Mouse (Mus musculus): ENCODE measurements around the gene Zfp638. TPM values are rescaled to one million over a fixed set of nuclear protein-coding genes. Genes with fewer than 3 reads are reported as not detected.

The Zfp638 gene
- polyA plus RNA-seq, 1 experiment from 2014 or later: 51.1 TPM

DNA sequence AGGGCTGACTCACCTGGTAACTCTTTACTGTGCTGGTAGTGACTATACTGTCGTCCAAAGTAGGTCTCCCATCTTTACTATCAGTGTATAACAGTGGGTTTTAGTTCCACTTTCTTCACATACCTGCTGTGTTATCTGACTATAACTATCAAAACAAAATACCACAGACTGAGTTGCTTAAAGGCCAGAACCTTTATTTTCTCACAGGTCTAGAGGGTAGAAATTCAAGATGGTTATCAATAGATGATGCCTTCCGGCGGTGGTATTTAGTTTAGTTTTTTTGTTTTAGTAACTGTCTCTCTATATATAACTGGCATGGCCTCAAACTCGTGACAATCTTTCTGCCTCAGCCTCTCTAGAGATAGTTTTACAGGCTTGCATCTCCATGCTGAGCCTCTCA lies 3.4 kb upstream of the Zfp638 start:
- Histone ChIP-seq H3K4me3 (ENCODE audit: control insufficient read depth in 1 of 2, insufficient read depth in 1 of 2, low read depth in 1 of 2, low read length in 2 of 2) (no peak overlapping the region), H3K9me3 (ENCODE audit: control insufficient read depth, low read length) (no peaks in the 10 kb centered on the region), H3K27ac (replicated peaks in 1 of 2; ENCODE audit: control insufficient read depth in 1 of 2, insufficient read depth in 1 of 2, low read depth in 2 of 2, low read length in 2 of 2) (no peak overlapping the region), H3K27me3 (ENCODE audit: control insufficient read depth, insufficient read depth, low read length) (no peaks in the 10 kb centered on the region), H3K36me3 (ENCODE audit: control insufficient read depth, insufficient read depth, low read length) (no peaks in the 10 kb centered on the region), H3K9ac (ENCODE audit: low read length) (no peak overlapping the region), H3K4me2 (ENCODE audit: low read length) (no peak overlapping the region), H3K4me1 (ENCODE audit: control insufficient read depth in 2 of 2, insufficient read depth in 2 of 2, low read length in 2 of 2) (peaks cover 7 to 12% of the 10 kb centered on the region in 2 experiments)
- 64% methylated on average over 4 of the region's 4 CpGs for WGBS
- ATAC-seq (ENCODE audit: insufficient number of reproducible peaks, insufficient read depth, low FRiP score, low read depth): no peak

DNA sequence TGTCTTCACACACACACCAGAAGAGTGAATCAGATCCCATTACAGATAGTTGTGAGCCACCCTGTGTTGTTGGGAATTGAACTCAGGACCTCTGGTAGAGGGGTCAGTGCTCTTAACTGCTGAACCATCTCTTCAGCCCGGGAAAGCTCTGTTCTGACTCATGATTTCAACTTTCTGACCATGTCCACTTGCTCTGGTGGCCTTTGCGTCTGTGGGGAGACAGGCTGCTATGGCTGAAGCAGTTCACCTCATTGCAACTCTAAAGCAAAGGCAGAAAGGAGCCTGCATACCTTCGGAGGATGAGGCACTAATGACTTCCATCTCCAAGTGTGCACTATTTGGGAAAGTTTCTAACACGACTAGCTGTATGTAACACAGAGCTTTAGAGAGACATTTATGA lies 486 bp upstream of the Zfp638 start:
- Histone ChIP-seq H3K4me3 (ENCODE audit: control insufficient read depth in 1 of 2, insufficient read depth in 1 of 2, low read depth in 1 of 2, low read length in 2 of 2) (peak overlapping the region in 1 of 2 experiments; percentile 67; a peak in 1 of 4 replicates), H3K36me3 (ENCODE audit: control insufficient read depth, insufficient read depth, low read length) (no peaks in the 10 kb centered on the region), H3K9ac (ENCODE audit: low read length) (peak overlapping the region; percentile 79; the same call in 1 of the 2 replicates), H3K9me3 (ENCODE audit: control insufficient read depth, low read length) (no peaks in the 10 kb centered on the region), H3K27me3 (ENCODE audit: control insufficient read depth, insufficient read depth, low read length) (no peaks in the 10 kb centered on the region), H3K4me2 (ENCODE audit: low read length) (peak overlapping the region; percentile 95), H3K4me1 (ENCODE audit: control insufficient read depth in 2 of 2, insufficient read depth in 2 of 2, low read length in 2 of 2) (peaks cover 3 to 6% of the 10 kb centered on the region in 2 experiments; a peak in 3 of 4 replicates), H3K27ac (replicated peaks in 1 of 2; ENCODE audit: control insufficient read depth in 1 of 2, insufficient read depth in 1 of 2, low read depth in 2 of 2, low read length in 2 of 2) (peak overlapping the region in 1 of 2 experiments; percentile 91; a peak in 2 of 4 replicates)
- WGBS: 33% methylated on average over 4 of the region's 4 CpGs
- no peak for ATAC-seq (ENCODE audit: insufficient number of reproducible peaks, insufficient read depth, low FRiP score, low read depth)

DNA sequence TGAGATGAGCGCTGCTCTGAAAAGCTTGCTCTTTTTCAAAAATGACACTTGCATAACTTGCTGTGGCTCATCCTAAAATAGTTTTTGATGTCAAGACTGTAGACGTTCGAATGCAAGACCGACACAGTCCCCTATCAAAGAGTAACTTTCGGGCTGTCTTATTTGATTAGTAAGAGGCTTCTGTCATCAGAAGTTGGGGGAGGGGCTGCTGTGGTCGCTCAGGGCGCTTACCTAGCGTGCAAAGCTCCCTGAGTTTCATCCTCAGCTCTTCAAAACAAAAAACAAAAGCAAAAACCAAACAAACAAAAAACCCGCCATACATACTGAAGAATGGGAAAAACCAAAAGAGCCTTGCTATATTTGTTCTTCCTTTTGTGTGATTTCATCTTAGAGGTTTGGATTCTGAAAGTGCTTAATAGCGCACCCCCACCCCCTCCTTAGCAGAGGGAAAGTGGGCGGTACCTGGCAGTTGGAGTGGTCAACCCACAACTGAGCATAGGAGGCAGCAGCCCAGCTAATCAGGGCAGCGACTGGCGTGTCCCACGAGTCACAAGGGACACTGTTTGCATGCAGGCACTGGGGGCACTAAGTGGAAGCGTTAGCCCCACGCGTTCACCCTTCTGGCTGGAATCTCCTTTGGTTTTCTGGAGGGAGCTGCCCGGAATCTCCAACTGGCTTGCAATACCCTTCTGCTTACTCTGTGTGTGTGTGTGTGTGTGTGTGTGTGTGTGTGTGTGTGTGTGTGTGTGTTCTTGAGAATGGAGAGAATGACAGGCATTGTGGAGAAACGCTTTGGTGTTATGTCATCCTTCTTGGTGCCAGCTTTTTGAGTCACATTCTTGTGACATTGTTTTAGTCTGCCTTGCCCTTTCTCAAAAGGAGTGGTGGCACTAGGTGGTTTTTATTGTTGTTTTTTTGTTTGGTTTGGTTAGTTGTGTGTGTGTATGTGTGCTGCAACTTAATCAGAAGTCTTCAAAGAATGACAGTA lies 983 bp downstream of the Zfp638 start:
- H3K4me2 ChIP-seq (ENCODE audit: low read length): peak overlapping the region; percentile 95

DNA sequence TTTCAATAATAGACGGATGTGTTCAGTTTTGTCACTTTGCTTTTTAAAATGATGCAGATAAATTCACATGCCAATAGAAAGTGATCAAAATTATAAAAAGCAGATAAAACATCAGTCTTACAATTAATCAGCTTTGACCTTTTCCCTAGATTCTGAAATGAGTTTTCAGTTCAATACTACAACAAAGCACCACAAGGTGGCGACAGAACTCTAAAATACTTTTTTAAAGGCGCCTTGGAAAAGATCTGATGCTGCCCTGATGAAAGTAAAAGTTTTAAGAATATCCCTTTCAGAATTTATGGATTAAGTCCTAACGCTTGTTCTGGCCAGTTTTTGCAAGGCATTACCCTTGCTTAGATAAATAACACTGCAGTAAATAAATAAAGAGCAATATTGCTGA lies 12.9 kb downstream of the Zfp638 start:
- H3K9ac ChIP-seq (ENCODE audit: low read length): peak overlapping the region; percentile 45; the same call in 1 of the 2 replicates
- WGBS: 4% methylated on average over 4 of the region's 4 CpGs
- H3K27me3 ChIP-seq (ENCODE audit: control insufficient read depth, insufficient read depth, low read length): no peaks in the 10 kb centered on the region
- H3K9me3 ChIP-seq (ENCODE audit: control insufficient read depth, low read length): no peaks in the 10 kb centered on the region
- ATAC-seq (ENCODE audit: insufficient number of reproducible peaks, insufficient read depth, low FRiP score, low read depth): no peak
- H3K4me2 ChIP-seq (ENCODE audit: low read length): peak overlapping the region; percentile 53
- H3K36me3 ChIP-seq (ENCODE audit: control insufficient read depth, insufficient read depth, low read length): no peaks in the 10 kb centered on the region
- no peak overlapping the region for H3K4me3 ChIP-seq (ENCODE audit: control insufficient read depth in 1 of 2, insufficient read depth in 1 of 2, low read depth in 1 of 2, low read length in 2 of 2)
- H3K4me1 ChIP-seq (ENCODE audit: control insufficient read depth in 2 of 2, insufficient read depth in 2 of 2, low read length in 2 of 2): no peaks in the 10 kb centered on the region
- no peak overlapping the region for H3K27ac ChIP-seq (replicated peaks in 1 of 2; ENCODE audit: control insufficient read depth in 1 of 2, insufficient read depth in 1 of 2, low read depth in 2 of 2, low read length in 2 of 2)

More for the DNA sequence above, 983 bp downstream of the Zfp638 start:
- Histone ChIP-seq H3K27ac (replicated peaks in 1 of 2; ENCODE audit: control insufficient read depth in 1 of 2, insufficient read depth in 1 of 2, low read depth in 2 of 2, low read length in 2 of 2) (peak overlapping the region; percentile 75 to 91), H3K27me3 (ENCODE audit: control insufficient read depth, insufficient read depth, low read length) (no peaks in the 10 kb centered on the region), H3K4me3 (ENCODE audit: control insufficient read depth in 1 of 2, insufficient read depth in 1 of 2, low read depth in 1 of 2, low read length in 2 of 2) (peak overlapping the region; percentile 67 to 71), H3K9ac (ENCODE audit: low read length) (peak overlapping the region; percentile 79), H3K9me3 (ENCODE audit: control insufficient read depth, low read length) (no peaks in the 10 kb centered on the region), H3K36me3 (ENCODE audit: control insufficient read depth, insufficient read depth, low read length) (no peaks in the 10 kb centered on the region), H3K4me1 (ENCODE audit: control insufficient read depth in 2 of 2, insufficient read depth in 2 of 2, low read length in 2 of 2) (peaks cover 3 to 6% of the 10 kb centered on the region in 2 experiments; a peak in 3 of 4 replicates)
- WGBS: 1% methylated on average over 19 of the region's 19 CpGs
- peak; percentile 83 for ATAC-seq (ENCODE audit: insufficient number of reproducible peaks, insufficient read depth, low FRiP score, low read depth)

DNA sequence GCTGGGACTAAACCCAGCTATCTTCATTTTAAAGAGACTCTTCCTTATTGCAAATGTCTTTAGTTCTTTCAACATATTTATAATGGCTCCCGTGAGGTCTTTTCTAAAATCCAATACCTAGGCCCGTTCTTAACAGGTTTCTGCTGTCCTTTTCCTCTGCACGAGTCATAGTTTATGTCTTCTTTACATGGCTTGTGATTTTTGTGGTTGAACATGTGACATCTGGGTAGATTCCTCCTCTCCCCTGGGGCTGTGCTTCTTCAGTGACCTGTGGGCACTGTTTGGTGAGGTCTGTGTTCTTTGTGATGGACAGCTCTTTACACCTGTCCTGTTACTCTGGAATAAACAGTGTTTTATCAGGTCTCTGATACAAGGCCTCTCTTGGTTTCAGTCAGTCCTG lies 19.9 kb downstream of the Zfp638 start:
- Histone ChIP-seq H3K9ac (ENCODE audit: low read length) (no peak overlapping the region), H3K4me1 (ENCODE audit: control insufficient read depth in 2 of 2, insufficient read depth in 2 of 2, low read length in 2 of 2) (no peaks in the 10 kb centered on the region), H3K4me2 (ENCODE audit: low read length) (no peak overlapping the region), H3K9me3 (ENCODE audit: control insufficient read depth, low read length) (no peaks in the 10 kb centered on the region), H3K4me3 (ENCODE audit: control insufficient read depth in 1 of 2, insufficient read depth in 1 of 2, low read depth in 1 of 2, low read length in 2 of 2) (no peak overlapping the region), H3K36me3 (ENCODE audit: control insufficient read depth, insufficient read depth, low read length) (no peaks in the 10 kb centered on the region), H3K27ac (replicated peaks in 1 of 2; ENCODE audit: control insufficient read depth in 1 of 2, insufficient read depth in 1 of 2, low read depth in 2 of 2, low read length in 2 of 2) (no peak overlapping the region), H3K27me3 (ENCODE audit: control insufficient read depth, insufficient read depth, low read length) (no peaks in the 10 kb centered on the region)
- no peak for ATAC-seq (ENCODE audit: insufficient number of reproducible peaks, insufficient read depth, low FRiP score, low read depth)
- WGBS: 86% methylated on average over 3 of the region's 3 CpGs

DNA sequence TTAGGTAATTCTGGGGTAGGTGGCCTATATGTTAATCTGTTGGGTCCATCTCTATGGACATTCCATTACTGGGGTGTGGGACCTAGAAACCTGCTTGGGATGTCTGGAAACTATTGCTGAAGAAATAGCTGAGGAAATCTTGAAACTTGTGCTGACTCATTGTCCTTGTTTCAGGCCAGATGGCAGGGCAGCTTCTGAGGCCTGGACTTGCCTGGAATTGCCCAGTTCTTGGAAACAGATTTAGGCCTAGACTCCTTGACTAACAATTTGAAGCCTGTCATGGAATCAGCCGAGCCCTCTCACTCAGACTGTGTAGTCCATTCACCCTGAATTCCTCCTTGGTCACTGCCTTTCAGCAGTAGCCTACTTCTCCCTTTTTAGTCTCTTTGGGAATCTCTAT lies 21.9 kb downstream of the Zfp638 start:
- no peak overlapping the region for H3K4me2 ChIP-seq (ENCODE audit: low read length)
- ATAC-seq (ENCODE audit: insufficient number of reproducible peaks, insufficient read depth, low FRiP score, low read depth): no peak
- no peaks in the 10 kb centered on the region for H3K4me1 ChIP-seq (ENCODE audit: control insufficient read depth in 2 of 2, insufficient read depth in 2 of 2, low read length in 2 of 2)
- H3K27me3 ChIP-seq (ENCODE audit: control insufficient read depth, insufficient read depth, low read length): no peaks in the 10 kb centered on the region
- H3K9me3 ChIP-seq (ENCODE audit: control insufficient read depth, low read length): no peaks in the 10 kb centered on the region
- no peak overlapping the region for H3K4me3 ChIP-seq (ENCODE audit: control insufficient read depth in 1 of 2, insufficient read depth in 1 of 2, low read depth in 1 of 2, low read length in 2 of 2)
- no peak overlapping the region for H3K9ac ChIP-seq (ENCODE audit: low read length)
- H3K36me3 ChIP-seq (ENCODE audit: control insufficient read depth, insufficient read depth, low read length): no peaks in the 10 kb centered on the region
- H3K27ac ChIP-seq (replicated peaks in 1 of 2; ENCODE audit: control insufficient read depth in 1 of 2, insufficient read depth in 1 of 2, low read depth in 2 of 2, low read length in 2 of 2): no peak overlapping the region
- 69% methylated on average over 1 of the region's 1 CpGs for WGBS

DNA sequence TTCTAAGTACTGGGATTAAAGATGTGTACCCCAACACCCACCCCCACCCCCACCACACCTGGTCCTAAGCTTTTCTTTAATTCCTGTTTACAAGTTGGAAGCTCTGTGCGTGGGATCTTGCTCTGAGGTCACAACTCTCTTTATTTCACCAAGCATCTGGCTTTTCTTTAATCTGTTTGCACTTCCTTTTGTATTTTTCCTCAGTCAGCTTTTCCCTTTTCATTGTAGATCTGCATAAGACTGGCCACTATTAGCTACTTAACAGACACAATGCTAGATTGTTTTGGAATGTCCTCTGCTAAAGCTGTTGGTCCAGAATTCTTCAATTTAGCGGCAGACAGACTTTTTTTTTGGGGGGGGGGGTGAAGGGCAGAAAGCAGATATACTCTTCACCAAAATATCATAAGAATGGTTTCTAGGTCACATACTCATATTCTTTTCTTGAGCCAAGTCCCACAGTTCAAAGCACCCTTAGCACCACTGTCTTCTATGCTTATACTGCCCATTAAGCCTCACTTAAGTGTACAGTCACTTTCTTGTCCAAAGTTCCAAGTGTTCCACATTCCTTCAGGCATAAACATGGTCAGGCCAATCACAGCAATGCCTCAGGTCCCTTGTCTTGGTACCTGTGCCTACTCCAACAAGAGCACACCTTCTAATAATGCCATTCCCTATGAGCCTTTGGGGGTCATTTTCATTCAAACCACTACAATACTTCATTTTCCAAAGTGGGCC lies 23.5 kb downstream of the Zfp638 start:
- no peaks in the 10 kb centered on the region for H3K9me3 ChIP-seq (ENCODE audit: control insufficient read depth, low read length)
- no peaks in the 10 kb centered on the region for H3K4me1 ChIP-seq (ENCODE audit: control insufficient read depth in 2 of 2, insufficient read depth in 2 of 2, low read length in 2 of 2)
- no peaks in the 10 kb centered on the region for H3K27me3 ChIP-seq (ENCODE audit: control insufficient read depth, insufficient read depth, low read length)
- H3K4me2 ChIP-seq (ENCODE audit: low read length): no peak overlapping the region
- WGBS: 41% methylated on average over 2 of the region's 2 CpGs
- H3K4me3 ChIP-seq (ENCODE audit: control insufficient read depth in 1 of 2, insufficient read depth in 1 of 2, low read depth in 1 of 2, low read length in 2 of 2): no peak overlapping the region
- no peaks in the 10 kb centered on the region for H3K36me3 ChIP-seq (ENCODE audit: control insufficient read depth, insufficient read depth, low read length)
- ATAC-seq (ENCODE audit: insufficient number of reproducible peaks, insufficient read depth, low FRiP score, low read depth): no peak
- no peak overlapping the region for H3K27ac ChIP-seq (replicated peaks in 1 of 2; ENCODE audit: control insufficient read depth in 1 of 2, insufficient read depth in 1 of 2, low read depth in 2 of 2, low read length in 2 of 2)
- no peak overlapping the region for H3K9ac ChIP-seq (ENCODE audit: low read length)

All from heart, embryonic 14.5 days (tissue).